Mouse (Mus musculus): ENCODE measurements around the gene Abca1. TPM values are rescaled to one million over a fixed set of nuclear protein-coding genes. Genes with fewer than 3 reads are reported as not detected.

The Abca1 gene
- total RNA-seq, 2 experiments from 2014 or later: 15.9 to 19.5 TPM

- DNase-seq (ENCODE audit: low spot score in 2 of 2): no peak
- intact Hi-C loops (cut with DNase I): no loop called here
These were observed 59.2 kb downstream of the Abca1 start for GRCm38 (mm10) chr4:53100492-53100891.

GRCm38 (mm10) chr4:53094850-53095249 is 64.8 kb downstream of the Abca1 start:
- DNase-seq (ENCODE audit: low spot score in 2 of 2): no peak
- intact Hi-C loops (cut with DNase I): no loop called here

- intact Hi-C loops (cut with DNase I): no loop called here
- no peak for DNase-seq (ENCODE audit: low spot score in 2 of 2)
These were observed 65.4 kb downstream of the Abca1 start for GRCm38 (mm10) chr4:53094331-53094730.

- intact Hi-C loops (cut with DNase I): no loop called here
These were observed 66.1 kb downstream of the Abca1 start for GRCm38 (mm10) chr4:53093615-53094014.

GRCm38 (mm10) chr4:53089641-53090040 is 70.1 kb downstream of the Abca1 start:
- intact Hi-C loops (cut with DNase I): no loop called here
- no peak for DNase-seq (ENCODE audit: low spot score in 2 of 2)

More at GRCm38 (mm10) chr4:53093615-53094014, 66.1 kb downstream of the Abca1 start:
- DNase-seq (ENCODE audit: low spot score in 2 of 2): no peak

GRCm38 (mm10) chr4:53088999-53089398 is 70.7 kb downstream of the Abca1 start:
- no peak for DNase-seq (ENCODE audit: low spot score in 2 of 2)
- intact Hi-C loops (cut with DNase I): no loop called here

- no peak for DNase-seq (ENCODE audit: low spot score in 2 of 2)
- intact Hi-C loops (cut with DNase I): no loop called here
These were observed 73.1 kb downstream of the Abca1 start for GRCm38 (mm10) chr4:53086636-53087035.

GRCm38 (mm10) chr4:53085634-53086033 is 74.1 kb downstream of the Abca1 start:
- DNase-seq (ENCODE audit: low spot score in 2 of 2): no peak
- intact Hi-C loops (cut with DNase I): no loop called here

GRCm38 (mm10) chr4:53083071-53083470 is 76.6 kb downstream of the Abca1 start:
- intact Hi-C loops (cut with DNase I): no loop called here
- no peak for DNase-seq (ENCODE audit: low spot score in 2 of 2)

GRCm38 (mm10) chr4:53082451-53082850 is 77.2 kb downstream of the Abca1 start:
- intact Hi-C loops (cut with DNase I): no loop called here
- no peak for DNase-seq (ENCODE audit: low spot score in 2 of 2)

- intact Hi-C loops (cut with DNase I): no loop called here
- DNase-seq (ENCODE audit: low spot score in 2 of 2): no peak
These were observed 77.8 kb downstream of the Abca1 start for GRCm38 (mm10) chr4:53081851-53082250.

- intact Hi-C loops (cut with DNase I): no loop called here
- no peak for DNase-seq (ENCODE audit: low spot score in 2 of 2)
These were observed 79.4 kb downstream of the Abca1 start for GRCm38 (mm10) chr4:53080290-53080689.

GRCm38 (mm10) chr4:53078793-53079310 is 80.8 kb downstream of the Abca1 start:
- intact Hi-C loops (cut with DNase I): no loop called here
- DNase-seq (ENCODE audit: low spot score in 2 of 2): no peak

GRCm38 (mm10) chr4:53076788-53077350 is 82.8 kb downstream of the Abca1 start:
- intact Hi-C loops (cut with DNase I): no loop called here
- no peak for DNase-seq (ENCODE audit: low spot score in 2 of 2)

GRCm38 (mm10) chr4:53073025-53073424 is 86.7 kb downstream of the Abca1 start:
- intact Hi-C loops (cut with DNase I): no loop called here
- DNase-seq (ENCODE audit: low spot score in 2 of 2): no peak

- DNase-seq (ENCODE audit: low spot score in 2 of 2): no peak
- intact Hi-C loops (cut with DNase I): no loop called here
These were observed 97.2 kb downstream of the Abca1 start for GRCm38 (mm10) chr4:53062301-53063008.

GRCm38 (mm10) chr4:53046238-53047022 is 113.3 kb downstream of the Abca1 start:
- intact Hi-C loops (cut with DNase I): no loop called here
- DNase-seq (ENCODE audit: low spot score in 2 of 2): no peak

GRCm38 (mm10) chr4:53045807-53046206 is 113.9 kb downstream of the Abca1 start:
- DNase-seq (ENCODE audit: low spot score in 2 of 2): no peak
- intact Hi-C loops (cut with DNase I): no loop called here

GRCm38 (mm10) chr4:53043819-53044218 is 115.9 kb downstream of the Abca1 start:
- no peak for DNase-seq (ENCODE audit: low spot score in 2 of 2)
- intact Hi-C loops (cut with DNase I): no loop called here

- DNase-seq (ENCODE audit: low spot score in 2 of 2): no peak
- intact Hi-C loops (cut with DNase I): loop anchor here (10.0 kb wide), 2 partner anchors 324 to 564 kb away; no protein-coding TSS in a partner anchor
These were observed 129.3 kb downstream of the Abca1 start for GRCm38 (mm10) chr4:53030326-53030948.

Measured in left cerebral cortex, postnatal 36 days (tissue).